Mouse (Mus musculus) right cerebral cortex, adult 18-20 months (tissue): Measurements from ENCODE around the gene Specc1.

Source experiments
- DNase-seq: peaks from one replicate; pipeline ENCODE4 v3.0.0; 2022; ENCODE audit warnings: mixed read lengths

Gene Specc1

DNA sequence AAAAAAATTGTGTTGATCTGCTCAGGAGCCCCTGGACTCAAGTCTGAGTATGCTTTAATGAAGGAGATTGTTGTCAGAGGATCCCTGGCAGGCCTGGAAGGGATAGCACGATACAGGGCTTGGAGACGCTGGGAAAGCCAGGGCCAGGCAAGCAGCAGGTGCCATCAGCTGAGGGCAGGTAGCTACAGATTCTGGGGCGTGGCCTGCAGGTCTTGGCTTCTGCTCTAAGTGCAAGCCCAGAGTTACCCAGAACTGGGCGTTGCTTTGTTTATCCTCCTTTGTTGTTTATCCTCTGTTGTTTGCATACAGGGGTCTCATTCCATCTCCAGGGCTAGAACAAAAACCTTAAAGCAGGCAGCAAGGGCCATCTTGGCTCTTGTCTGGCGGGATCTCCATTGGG, 296.8 kb downstream of the Specc1 start:
- DNase-seq = no peak

DNA sequence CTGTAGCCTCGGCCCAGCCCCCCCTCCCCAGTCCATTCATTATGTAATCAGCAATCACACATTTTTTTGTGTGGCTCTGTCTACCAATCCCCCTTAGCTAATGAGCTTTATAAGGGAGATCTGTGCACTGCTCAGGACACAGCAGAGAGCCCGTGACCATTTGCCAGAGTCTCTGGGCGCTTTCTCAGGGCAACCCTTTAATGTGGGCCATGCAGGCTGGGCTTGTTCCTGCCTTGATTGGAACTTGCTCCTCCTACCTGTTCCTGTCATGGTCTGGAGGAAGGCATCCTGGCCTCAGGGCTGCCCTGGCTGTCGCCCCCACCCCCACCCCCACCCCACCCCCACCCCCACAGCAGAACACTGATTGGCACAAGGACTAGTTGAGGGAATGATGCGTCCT, 302.7 kb downstream of the Specc1 start:
- no peak for DNase-seq

DNA sequence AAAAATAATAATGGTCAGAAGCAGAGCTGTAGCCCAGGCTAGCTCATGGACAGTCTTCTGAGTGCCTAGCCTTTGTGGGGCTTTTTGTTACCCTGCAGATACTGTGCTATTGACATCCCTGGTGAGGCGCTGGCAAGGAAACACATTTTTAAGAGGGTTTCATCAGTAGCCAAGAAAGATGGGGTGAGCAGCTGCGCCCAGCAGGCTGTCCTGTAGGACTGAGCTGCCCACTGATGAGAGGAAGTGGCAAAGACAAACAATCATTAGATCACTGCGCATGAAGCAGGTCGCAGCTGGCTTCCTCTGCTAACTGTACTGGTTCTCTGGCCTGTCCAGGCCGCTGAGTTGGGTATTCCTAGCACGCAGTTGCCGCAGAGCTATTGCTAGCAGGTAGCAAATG, 307.0 kb downstream of the Specc1 start:
- no peak for DNase-seq

GRCm38 (mm10) chr11:62264018-62264417, 307.5 kb downstream of the Specc1 start:
- no peak for DNase-seq

GRCm38 (mm10) chr11:62265642-62266041, 309.1 kb downstream of the Specc1 start:
- no peak for DNase-seq

DNA sequence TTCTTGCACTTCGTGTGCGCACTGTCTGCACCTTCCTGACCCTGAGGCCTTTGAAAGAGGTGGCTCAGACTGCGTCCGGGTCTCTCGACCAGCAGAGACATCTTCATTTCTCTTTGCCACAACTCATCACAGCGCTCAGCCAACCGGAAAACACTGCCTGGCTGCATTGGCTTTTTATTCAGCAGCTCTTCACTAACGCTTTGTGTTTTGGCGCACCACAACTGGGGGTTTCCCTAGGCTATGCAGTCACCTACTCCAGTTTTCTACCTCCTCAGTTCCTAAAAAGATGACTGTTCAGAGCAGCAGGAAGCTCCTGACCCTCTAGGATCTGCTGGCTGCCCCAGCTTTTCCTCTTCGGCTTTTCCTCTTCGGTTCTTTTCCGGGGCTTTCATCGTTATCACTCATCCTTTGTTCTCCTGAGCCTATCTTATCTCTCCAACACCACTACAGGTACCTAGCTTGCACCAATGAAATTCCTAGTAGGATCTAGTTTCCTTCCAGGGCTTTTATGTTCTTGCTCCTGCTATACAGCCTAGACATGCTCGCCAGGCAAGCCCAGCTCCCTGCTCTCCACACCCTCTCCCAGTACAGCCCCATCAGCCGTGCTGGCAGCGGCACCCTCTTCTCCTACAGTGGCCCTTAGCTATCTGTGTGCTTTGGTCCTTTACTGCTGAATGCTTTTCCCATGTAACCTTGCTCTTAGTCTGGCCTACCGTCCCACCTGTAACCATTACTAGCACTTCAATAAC, 310.1 kb downstream of the Specc1 start:
- DNase-seq = no peak

DNA sequence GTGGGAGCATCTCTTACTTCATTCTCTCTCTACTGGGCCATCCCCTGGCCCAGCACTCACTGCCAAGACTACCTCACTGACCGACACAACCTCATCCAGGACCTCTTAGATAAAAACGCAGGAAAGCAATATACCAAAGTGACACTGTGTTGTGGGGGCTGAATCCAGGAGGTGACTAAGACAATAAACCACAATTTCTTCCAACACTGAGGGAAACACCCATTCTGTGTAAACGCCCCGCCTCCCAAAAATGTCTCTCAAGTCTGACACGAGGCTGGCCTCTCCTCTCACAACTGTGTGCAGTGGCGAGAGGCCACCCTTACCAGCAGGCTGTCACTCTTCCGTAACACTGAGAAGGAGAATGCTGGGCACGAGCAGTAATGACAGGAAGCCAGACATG, 311.8 kb downstream of the Specc1 start:
- DNase-seq = no peak

- DNase-seq = no peak
These were observed 312.5 kb downstream of the Specc1 start for GRCm38 (mm10) chr11:62269097-62269496.

- no peak for DNase-seq
These were observed 314.3 kb downstream of the Specc1 start for GRCm38 (mm10) chr11:62270851-62271250.
